19 mouse cellular contexts compared by ENCODE assay signal in the genomic region with DNA sequence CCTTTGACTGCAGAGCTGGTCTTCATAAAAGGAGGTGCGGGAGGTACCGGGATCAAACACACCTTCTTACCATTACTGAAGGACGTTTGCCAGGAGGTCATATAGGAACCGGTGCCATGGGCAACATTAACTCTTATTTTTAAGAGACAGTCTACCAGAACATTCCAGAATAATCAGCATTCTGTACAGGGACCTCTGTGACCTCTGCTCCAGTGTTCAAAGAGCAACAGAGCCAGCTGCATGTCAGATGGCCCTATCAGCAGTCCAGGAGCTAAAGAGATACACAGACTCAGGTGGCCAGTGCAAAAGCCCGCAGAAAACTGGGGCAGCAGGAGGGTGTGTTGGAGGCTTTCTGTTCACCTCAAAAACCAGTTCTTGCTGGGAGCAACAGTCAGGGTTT.
A peak's percentile ranks its signal among the peaks of the same experiment; 100 is the strongest.
DNase-seq lines count a peak whose midpoint lies in the region; ATAC-seq and TF ChIP-seq lines count a peak whose summit lies in the region.
"Had no signal": no experiment of that assay in that cellular context is flagged by ENCODE, and none has a peak within 500 bp of the region (broad histone marks: within the 10 kb centered on the region; RNA-seq: fewer than 3 reads in every experiment).

No protein-coding gene starts in this region.

- TF ChIP-seq EP300 in heart, postnatal 0 days (IDR thresholded peaks at IDR 0.05; ENCODE audit: low read depth): no peak

- H3K4me1 ChIP-seq in heart, postnatal 0 days (ENCODE audit: control insufficient read depth, insufficient read depth): no peaks in the 10 kb centered on the region
- H3K4me1 ChIP-seq in midbrain, embryonic 11.5 days (ENCODE audit: control insufficient read depth, insufficient read depth, low read length): no peaks in the 10 kb centered on the region
- no peaks in the 10 kb centered on the region for H3K4me1 ChIP-seq in midbrain, postnatal 0 days (ENCODE audit: insufficient read depth, low read length)
- no peaks in the 10 kb centered on the region for H3K4me1 ChIP-seq in hindbrain, embryonic 12.5 days
- H3K4me1 ChIP-seq: embryonic facial prominence, embryonic 12.5 days; hindbrain, embryonic 15.5 days had no signal

- TF ChIP-seq CTCF in heart, postnatal 0 days (IDR thresholded peaks at IDR 0.05; ENCODE audit: low read depth): no peak
- no peak for TF ChIP-seq CTCF in midbrain, postnatal 0 days (IDR thresholded peaks at IDR 0.05)

- ATAC-seq in heart, postnatal 0 days (ENCODE audit: insufficient read depth, low read depth): peak; percentile 30; the same call in 1 of the 2 replicates
- no peak for ATAC-seq in midbrain, embryonic 11.5 days (ENCODE audit: low FRiP score)
- no peak for ATAC-seq in midbrain, postnatal 0 days (ENCODE audit: low FRiP score)
- no peak for ATAC-seq in hindbrain, embryonic 12.5 days (ENCODE audit: low FRiP score)
- ATAC-seq: forebrain, embryonic 16.5 days had no signal

- no peak for DNase-seq in heart, postnatal 0 days (ENCODE audit: low spot score)
- DNase-seq in heart, adult 11 months: no peak
- peak; percentile 21 for DNase-seq in kidney, adult 9 months
- DNase-seq in kidney, postnatal 10 days: no peak
- peak; percentile 69 for DNase-seq in midbrain, embryonic 11.5 days (ENCODE audit: low spot score, missing footprints)
- DNase-seq in midbrain, postnatal 0 days (ENCODE audit: low spot score): no peak
- peak; percentile 18 for DNase-seq in yolk sac, embryonic 10.5 days (ENCODE audit: low spot score)
- DNase-seq: adrenal gland, adult 8-10 months; adrenal gland, postnatal 36 days; cerebellum, adult 2 months; cerebellum, postnatal 10 days; gastrocnemius, postnatal 14 days had no signal

- H3K27ac ChIP-seq in heart, postnatal 0 days (ENCODE audit: low read depth): no peak overlapping the region
- no peak overlapping the region for H3K27ac ChIP-seq in midbrain, embryonic 11.5 days (ENCODE audit: low read depth, low read length)
- no peak overlapping the region for H3K27ac ChIP-seq in midbrain, postnatal 0 days (ENCODE audit: low read depth, low read length)
- H3K27ac ChIP-seq in hindbrain, embryonic 12.5 days: no peak overlapping the region
- H3K27ac ChIP-seq: embryonic facial prominence, embryonic 12.5 days; heart, embryonic 13.5 days; hindbrain, embryonic 10.5 days; hindbrain, embryonic 15.5 days had no signal

- H3K9ac ChIP-seq in heart, postnatal 0 days (replicated peaks; ENCODE audit: low read depth, low read length): no peak overlapping the region
- no peak overlapping the region for H3K9ac ChIP-seq in midbrain, embryonic 11.5 days (ENCODE audit: low read length)
- H3K9ac ChIP-seq in midbrain, postnatal 0 days (replicated peaks; ENCODE audit: low read length, poor library complexity, severe bottlenecking): no peak overlapping the region
- no peak overlapping the region for H3K9ac ChIP-seq in hindbrain, embryonic 12.5 days
- H3K9ac ChIP-seq: embryonic facial prominence, embryonic 12.5 days; heart, embryonic 13.5 days; hindbrain, embryonic 15.5 days had no signal

- no peak overlapping the region for H3K4me3 ChIP-seq in heart, postnatal 0 days (ENCODE audit: low read depth, low read length)
- no peak overlapping the region for H3K4me3 ChIP-seq in midbrain, embryonic 11.5 days (ENCODE audit: low read depth, low read length)
- no peak overlapping the region for H3K4me3 ChIP-seq in midbrain, postnatal 0 days (ENCODE audit: low read depth, low read length)
- no peak overlapping the region for H3K4me3 ChIP-seq in hindbrain, embryonic 12.5 days
- H3K4me3 ChIP-seq: embryonic facial prominence, embryonic 12.5 days; heart, embryonic 13.5 days; hindbrain, embryonic 10.5 days; hindbrain, embryonic 15.5 days had no signal

- H3K36me3 ChIP-seq in heart, postnatal 0 days (replicated peaks; ENCODE audit: control insufficient read depth, insufficient read depth, low read length): no peaks in the 10 kb centered on the region
- no peaks in the 10 kb centered on the region for H3K36me3 ChIP-seq in midbrain, embryonic 11.5 days (ENCODE audit: control insufficient read depth, insufficient read depth, low read length)
- no peaks in the 10 kb centered on the region for H3K36me3 ChIP-seq in midbrain, postnatal 0 days (ENCODE audit: insufficient read depth, low read length)
- H3K36me3 ChIP-seq in hindbrain, embryonic 12.5 days: no peaks in the 10 kb centered on the region
- H3K36me3 ChIP-seq: embryonic facial prominence, embryonic 12.5 days; G1E; heart, embryonic 13.5 days; hindbrain, embryonic 10.5 days; hindbrain, embryonic 15.5 days had no signal

- 50% methylated on average over 5 of the region's 5 CpGs for WGBS in heart, postnatal 0 days
- WGBS in midbrain, embryonic 11.5 days: 75% methylated on average over 5 of the region's 5 CpGs
- WGBS in midbrain, postnatal 0 days: 74% methylated on average over 5 of the region's 5 CpGs
- 71% methylated on average over 5 of the region's 5 CpGs for WGBS in hindbrain, embryonic 12.5 days

- H3K4me2 ChIP-seq in heart, postnatal 0 days (ENCODE audit: low read depth, low read length): no peak overlapping the region
- no peak overlapping the region for H3K4me2 ChIP-seq in midbrain, embryonic 11.5 days
- H3K4me2 ChIP-seq in midbrain, postnatal 0 days (ENCODE audit: low read depth, low read length, poor library complexity, severe bottlenecking): no peak overlapping the region
- no peak overlapping the region for H3K4me2 ChIP-seq in hindbrain, embryonic 12.5 days (replicated peaks)
- H3K4me2 ChIP-seq: embryonic facial prominence, embryonic 12.5 days; heart, embryonic 13.5 days; hindbrain, embryonic 15.5 days had no signal

- no peaks in the 10 kb centered on the region for H3K27me3 ChIP-seq in heart, postnatal 0 days (ENCODE audit: control insufficient read depth, insufficient read depth, low read length)
- no peaks in the 10 kb centered on the region for H3K27me3 ChIP-seq in midbrain, embryonic 11.5 days (ENCODE audit: control insufficient read depth, insufficient read depth, low read length)
- no peaks in the 10 kb centered on the region for H3K27me3 ChIP-seq in midbrain, postnatal 0 days (ENCODE audit: insufficient read depth, low read length)
- no peaks in the 10 kb centered on the region for H3K27me3 ChIP-seq in hindbrain, embryonic 12.5 days
- H3K27me3 ChIP-seq: embryonic facial prominence, embryonic 12.5 days; heart, embryonic 13.5 days; hindbrain, embryonic 15.5 days had no signal

- H3K9me3 ChIP-seq in heart, postnatal 0 days (replicated peaks; ENCODE audit: control insufficient read depth, low read length): no peaks in the 10 kb centered on the region
- H3K9me3 ChIP-seq in midbrain, embryonic 11.5 days (ENCODE audit: control insufficient read depth, low read length): no peaks in the 10 kb centered on the region
- H3K9me3 ChIP-seq in midbrain, postnatal 0 days (ENCODE audit: low read length): no peaks in the 10 kb centered on the region
- no peaks in the 10 kb centered on the region for H3K9me3 ChIP-seq in hindbrain, embryonic 12.5 days (replicated peaks)
- H3K9me3 ChIP-seq: embryonic facial prominence, embryonic 12.5 days; heart, embryonic 13.5 days; hindbrain, embryonic 10.5 days; hindbrain, embryonic 15.5 days had no signal

Comparison
In these comparisons a context has a peak if more than half of its experiments do, and no peak if none do; other contexts are left out.
1. DNase-seq: peak in kidney, adult 9 months (single experiment), midbrain, embryonic 11.5 days (single experiment) and yolk sac, embryonic 10.5 days (single experiment); none in heart, postnatal 0 days (single experiment), heart, adult 11 months (single experiment), kidney, postnatal 10 days (single experiment) and midbrain, postnatal 0 days (single experiment).